In genomic region chr11:30024261-30025071, GRCm38 (mm10) we compare ENCODE assay signal across 8 mouse cellular contexts. TPM values are rescaled to one million over a fixed set of nuclear protein-coding genes. Genes with fewer than 3 reads are reported as not detected.
DNase-seq lines count a peak whose midpoint lies in the region; ATAC-seq lines count a peak whose summit lies in the region.

No protein-coding gene starts in this region.

- no peak for ATAC-seq in limb, embryonic 11.5 days (ENCODE audit: insufficient number of reproducible peaks, low FRiP score, low TSS enrichment, low read depth)
- ATAC-seq in stomach, embryonic 14.5 days (ENCODE audit: insufficient number of reproducible peaks, insufficient read depth, low FRiP score, low read depth), result no peak

- H3K4me2 ChIP-seq in limb, embryonic 11.5 days (ENCODE audit: low read depth, severe bottlenecking), result peak overlapping the region; percentile 92
- H3K4me2 ChIP-seq in stomach, embryonic 14.5 days (replicated peaks; ENCODE audit: low read depth, low read length), result peak overlapping the region; percentile 89

- no peak overlapping the region for H3K27ac ChIP-seq in limb, embryonic 11.5 days (replicated peaks; ENCODE audit: low read depth, low read length)
- no peak overlapping the region for H3K27ac ChIP-seq in stomach, embryonic 14.5 days (ENCODE audit: low read length)

- H3K9ac ChIP-seq in limb, embryonic 11.5 days (ENCODE audit: low read length), result peak overlapping the region; percentile 34; the same call in 1 of the 2 replicates
- H3K9ac ChIP-seq in stomach, embryonic 14.5 days (replicated peaks; ENCODE audit: low read depth, low read length), result peak overlapping the region; percentile 41

- H3K36me3 ChIP-seq in limb, embryonic 11.5 days (ENCODE audit: control insufficient read depth, insufficient read depth, low read length), result no peaks in the 10 kb centered on the region
- H3K36me3 ChIP-seq in stomach, embryonic 14.5 days (ENCODE audit: control insufficient read depth, insufficient read depth, low read length), result no peaks in the 10 kb centered on the region

- H3K4me3 ChIP-seq in limb, embryonic 11.5 days (ENCODE audit: low read depth, low read length), result peak overlapping the region; percentile 42
- peak overlapping the region; percentile 50 for H3K4me3 ChIP-seq in stomach, embryonic 14.5 days (ENCODE audit: low read depth, low read length)

- WGBS in limb, embryonic 11.5 days, result under 1% methylated on average over 56 of the region's 57 CpGs
- 1% methylated on average over 56 of the region's 57 CpGs for WGBS in stomach, embryonic 14.5 days

- H3K4me1 ChIP-seq in limb, embryonic 11.5 days (ENCODE audit: control insufficient read depth, insufficient read depth, low read length), result peaks cover 5% of the 10 kb centered on the region
- peaks cover 6% of the 10 kb centered on the region; the same call in 1 of the 2 replicates for H3K4me1 ChIP-seq in stomach, embryonic 14.5 days (ENCODE audit: control insufficient read depth, insufficient read depth, low read length)

- DNase-seq in left cerebral cortex, adult 18-20 months (ENCODE audit: low spot score in 2 of 2), result peak; percentile 32 to 59
- DNase-seq in left cerebral cortex, adult 11 months (ENCODE audit: low spot score), result no peak
- peak; percentile 51 for DNase-seq in embryo, embryonic 9.5 days (ENCODE audit: extremely low spot score)
- DNase-seq in heart, adult 18-20 months, result peak; percentile 29 to 45
- peak; percentile 27 for DNase-seq in kidney, adult 11 months
- DNase-seq in limb, embryonic 11.5 days (ENCODE audit: low spot score), result peak; percentile 65
- DNase-seq in mesoderm, embryonic 11.5 days (ENCODE audit: low read depth, low spot score), result peak; percentile 34

- peaks cover 29% of the 10 kb centered on the region for H3K27me3 ChIP-seq in limb, embryonic 11.5 days (ENCODE audit: control insufficient read depth, insufficient read depth, low read length)
- H3K27me3 ChIP-seq in stomach, embryonic 14.5 days (ENCODE audit: control insufficient read depth, insufficient read depth, low read length), result 0 out of 2 replicates have a peak, but pooled peaks cover 11% of the 10 kb centered on the region

- no peaks in the 10 kb centered on the region for H3K9me3 ChIP-seq in limb, embryonic 11.5 days (ENCODE audit: control insufficient read depth, low read length)
- H3K9me3 ChIP-seq in stomach, embryonic 14.5 days (ENCODE audit: control insufficient read depth, low read depth, low read length), result no peaks in the 10 kb centered on the region

RNA-seq across cellular contexts. Expression of gene Eml6, which starts 1.4 kb away (rescaled TPM):
- 10 to 100 TPM; 15.9 to 17.7 TPM for total RNA-seq in left cerebral cortex, adult 18-20 months (2021)
- 1 to 10 TPM; 2.7 to 3.3 TPM for total RNA-seq in heart, adult 18-20 months (2021)
- 0.64 and 1.1 TPM in 2 replicates for polyA plus RNA-seq in limb, embryonic 11.5 days (2014; fragmentation: Nextera tagmentation; extraction: Ambion mirVana)
- polyA plus RNA-seq in stomach, embryonic 14.5 days (2014; fragmentation: Nextera tagmentation; extraction: Ambion mirVana), result 1.1 and 2.0 TPM in 2 replicates
